Mouse (Mus musculus) kidney, embryonic 15.5 days (tissue): ENCODE data around the gene Ppil3. TPM values are rescaled to one million over a fixed set of nuclear protein-coding genes. Genes with fewer than 3 reads are reported as not detected.

Source experiments
- ATAC-seq: fragments of 200-750 bp; cut with Nextera tagmentation; replicated peaks from 2 replicates; pipeline ENCODE4 v1.8.0; 2017; ENCODE audit warnings: moderate TSS enrichment; ENCODE audit not compliant: low FRiP score
- H3K27ac ChIP-seq: fragments of 300-500 bp; sonication (generic); 2 replicates; pipeline ENCODE4 v1.5.1; 2015; ENCODE audit warnings: mild to moderate bottlenecking, inconsistent platforms
- H3K27me3 ChIP-seq: fragments of 300-500 bp; sonication (generic); 2 replicates; pipeline ENCODE4 v1.6.1; 2015; ENCODE audit warnings: inconsistent platforms
- H3K36me3 ChIP-seq: fragments of 300-500 bp; sonication (generic); 2 replicates; pipeline ENCODE4 v1.6.1; 2015; ENCODE audit warnings: inconsistent platforms
- H3K4me1 ChIP-seq: fragments of 300-500 bp; sonication (generic); 2 replicates; pipeline ENCODE4 v1.6.1; 2015; ENCODE audit warnings: inconsistent platforms
- H3K4me2 ChIP-seq: fragments of 300-500 bp; sonication (generic); 2 replicates; pipeline ENCODE4 v1.6.1; 2015; ENCODE audit warnings: moderate library complexity, mild to moderate bottlenecking, inconsistent platforms
- H3K4me3 ChIP-seq: fragments of 300-500 bp; sonication (generic); replicated peaks from 2 replicates; pipeline ENCODE4 v1.5.1; 2015; ENCODE audit warnings: mild to moderate bottlenecking, inconsistent platforms
- H3K9ac ChIP-seq: fragments of 300-500 bp; sonication (generic); 2 replicates; pipeline ENCODE4 v1.6.1; 2015; ENCODE audit warnings: mild to moderate bottlenecking, inconsistent platforms
- H3K9me3 ChIP-seq: fragments of 300-500 bp; sonication (generic); replicated peaks from 2 replicates; pipeline ENCODE4 v1.6.1; 2016; ENCODE audit warnings: inconsistent platforms
- WGBS: fragments of 180-500 bp; shearing (Covaris S2); methylation state at CpG from one replicate; pipeline ENCODE4 v1.1.7; 2015; ENCODE audit warnings: mixed read lengths; 5-methylcytosine and 5-hydroxymethylcytosine counted together
- polyA plus RNA-seq: library from polyadenylated mRNA; unstranded; fragments of >200 nt; fragmentation: Nextera tagmentation; extraction: Ambion mirVana; gene quantifications from 2 replicates; pipeline ENCODE4 v1.2.1, GENCODE M21; 2015

Gene Ppil3
- polyA plus RNA-seq = 52.0 and 58.5 TPM in 2 replicates

DNA sequence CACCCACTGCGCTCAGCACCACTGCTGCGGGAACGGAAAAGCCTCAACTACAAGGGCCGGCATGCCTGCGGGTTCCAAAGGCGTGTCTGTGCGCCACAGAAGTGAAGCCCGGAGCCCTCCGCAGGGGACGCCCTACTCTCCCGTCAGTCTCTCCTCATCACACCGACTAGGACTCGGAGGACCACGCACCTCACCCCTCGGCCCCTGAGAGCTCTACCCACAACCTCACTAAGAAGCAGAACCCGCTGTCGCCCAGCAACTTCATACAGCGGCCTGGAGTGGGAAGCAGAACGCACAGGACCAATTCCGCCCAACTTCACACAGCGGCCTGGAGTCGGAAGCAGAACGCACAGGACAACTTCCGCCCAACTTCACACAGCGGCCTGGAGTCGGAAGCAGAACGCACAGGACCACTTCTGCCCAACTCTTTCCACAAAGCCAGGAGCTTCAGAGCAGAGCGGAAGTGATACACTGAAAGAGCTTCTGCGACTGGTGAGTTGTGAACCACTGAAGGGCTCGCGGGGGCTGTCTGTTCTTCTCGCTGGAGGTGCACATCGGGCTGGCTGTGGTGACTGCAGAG, at the start of gene Ppil3, which contains the start of gene Nif3l1:
Gene Ppil3 (minus strand): TSS at position 344 of the 580 bp plus-strand sequence.
Gene Nif3l1 (plus strand): TSS at position 9 of the 580 bp plus-strand sequence.
- Histone ChIP-seq H3K36me3 (peaks cover 46% of the 10 kb centered on the region), H3K27ac (peak within 1 kb of the TSS; percentile 94), H3K4me2 (peak within 1 kb of the TSS; percentile 75), H3K4me1 (peaks cover 26% of the 10 kb centered on the region), H3K9ac (peak within 1 kb of the TSS; percentile 72), H3K4me3 (peak within 1 kb of the TSS; percentile 62), H3K9me3 (no peaks in the 10 kb centered on the region), H3K27me3 (no peaks in the 10 kb centered on the region)
- ATAC-seq = peak; percentile 97
- 0% methylated on average over 33 of the region's 33 CpGs for WGBS

DNA sequence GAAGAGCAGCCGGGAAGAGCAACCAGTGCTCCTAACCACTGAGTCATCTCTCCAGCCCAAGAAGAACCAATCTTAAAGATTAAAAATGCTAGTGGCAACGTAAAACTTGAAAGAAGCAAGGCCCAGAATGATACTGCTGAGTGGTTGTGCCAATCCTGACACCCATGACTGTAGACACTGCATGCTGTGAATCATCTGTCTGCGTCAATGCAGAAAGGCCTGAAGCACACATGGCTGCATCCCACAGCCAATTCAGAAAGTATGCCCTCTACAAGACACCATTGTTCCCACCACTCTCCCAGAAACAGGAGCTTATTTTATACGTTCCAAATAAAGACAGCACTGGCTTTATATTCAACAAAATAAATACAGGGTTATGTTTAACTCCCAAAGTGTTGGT, 37.4 kb upstream of the Ppil3 start:
- Histone ChIP-seq H3K27me3 (no peaks in the 10 kb centered on the region), H3K4me3 (no peak overlapping the region), H3K4me2 (no peak overlapping the region), H3K4me1 (no peaks in the 10 kb centered on the region), H3K36me3 (peaks cover 82% of the 10 kb centered on the region), H3K9ac (no peak overlapping the region), H3K27ac (no peak overlapping the region), H3K9me3 (no peaks in the 10 kb centered on the region)
- 94% methylated on average over 4 of the region's 4 CpGs for WGBS
- ATAC-seq = no peak

DNA sequence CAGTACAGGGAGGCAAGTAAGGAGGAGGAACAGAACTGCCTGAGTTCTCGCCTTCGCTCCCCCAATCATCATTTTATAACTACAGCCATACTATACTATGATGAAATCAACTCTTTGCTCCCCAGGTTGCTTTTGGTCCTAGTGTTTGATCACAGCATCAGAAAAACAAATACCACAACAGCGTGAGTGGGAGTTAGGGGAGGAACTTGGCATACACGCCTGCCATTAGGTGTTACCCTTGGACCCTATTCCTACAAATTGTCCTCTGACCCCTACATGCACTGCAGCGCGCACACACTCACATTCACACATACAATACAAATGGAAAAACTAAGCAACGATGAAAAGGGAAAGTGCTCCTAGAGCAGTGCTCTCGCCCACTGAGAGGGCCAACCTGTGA, 30.4 kb upstream of the Ppil3 start:
- 93% methylated on average over 8 of the region's 8 CpGs for WGBS
- Histone ChIP-seq H3K4me3 (no peak overlapping the region), H3K9ac (no peak overlapping the region), H3K4me2 (no peak overlapping the region), H3K9me3 (no peaks in the 10 kb centered on the region), H3K27ac (no peak overlapping the region), H3K36me3 (peaks cover 89% of the 10 kb centered on the region), H3K27me3 (no peaks in the 10 kb centered on the region), H3K4me1 (no peaks in the 10 kb centered on the region)
- ATAC-seq = no peak

DNA sequence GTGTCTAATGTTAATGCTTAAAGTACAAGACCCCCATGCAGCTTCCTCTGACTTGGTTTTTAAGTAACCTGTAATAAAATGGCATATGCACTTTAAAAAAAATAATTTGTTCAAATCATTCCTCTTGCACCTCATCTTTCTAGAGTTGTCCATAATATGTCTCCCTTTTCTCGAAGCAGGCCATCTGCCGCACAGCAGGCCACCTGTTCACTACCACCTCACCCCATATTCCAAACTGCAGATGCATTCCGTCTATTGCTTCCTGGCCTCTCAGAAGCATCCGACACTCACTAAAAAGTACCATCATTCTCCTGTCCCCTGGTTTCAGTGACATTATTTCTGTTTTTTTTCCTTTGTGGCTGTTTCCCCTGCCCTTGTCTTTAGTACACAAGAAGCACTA, 20.3 kb upstream of the Ppil3 start:
- Histone ChIP-seq H3K27me3 (no peaks in the 10 kb centered on the region), H3K4me1 (no peaks in the 10 kb centered on the region), H3K9me3 (no peaks in the 10 kb centered on the region), H3K27ac (no peak overlapping the region), H3K9ac (no peak overlapping the region), H3K4me3 (no peak overlapping the region), H3K4me2 (no peak overlapping the region), H3K36me3 (peaks cover 86% of the 10 kb centered on the region)
- no peak for ATAC-seq
- WGBS = 97% methylated on average over 4 of the region's 4 CpGs

DNA sequence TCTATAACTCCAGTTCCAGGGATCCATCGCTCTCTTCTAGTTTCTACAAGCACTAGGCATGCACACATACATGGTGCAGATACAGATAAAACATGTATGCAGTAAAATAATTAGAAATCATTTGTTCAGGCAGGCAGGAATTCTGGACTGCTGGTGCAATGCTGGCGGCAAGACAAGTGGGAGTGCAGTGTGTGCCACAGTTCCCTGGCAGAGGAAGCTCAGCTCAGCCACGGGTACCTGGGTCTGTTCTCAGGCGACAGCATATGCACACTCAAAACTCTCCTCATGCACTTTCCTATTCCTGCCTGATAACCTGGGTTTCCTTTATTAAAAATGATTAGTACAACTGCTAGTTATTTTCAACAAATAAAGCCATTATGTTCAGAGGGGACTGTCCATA, 19.8 kb upstream of the Ppil3 start:
- Histone ChIP-seq H3K4me1 (no peaks in the 10 kb centered on the region), H3K4me2 (no peak overlapping the region), H3K36me3 (peaks cover 86% of the 10 kb centered on the region), H3K9me3 (no peaks in the 10 kb centered on the region), H3K27me3 (no peaks in the 10 kb centered on the region), H3K27ac (no peak overlapping the region), H3K4me3 (no peak overlapping the region), H3K9ac (no peak overlapping the region)
- no peak for ATAC-seq
- 92% methylated on average over 4 of the region's 4 CpGs for WGBS

DNA sequence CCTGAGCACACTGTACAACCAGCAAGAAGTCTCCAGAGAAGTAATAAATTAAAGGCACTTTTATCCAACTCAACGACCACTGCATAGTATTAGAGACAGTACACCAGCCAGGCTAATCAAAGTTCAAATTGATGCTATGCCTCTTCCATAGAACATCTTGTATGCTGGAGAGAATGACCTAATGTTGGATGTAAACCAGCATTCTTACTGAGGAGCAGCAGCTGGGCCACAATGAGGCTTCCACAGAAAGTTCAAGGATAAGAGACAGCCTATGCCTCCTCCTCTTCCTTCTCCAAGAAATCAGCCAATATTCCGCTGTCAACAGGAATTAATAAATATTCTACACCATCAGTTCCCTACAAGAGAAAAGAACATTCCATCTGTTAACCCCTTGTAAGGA, 18.6 kb upstream of the Ppil3 start:
- no peak overlapping the region for H3K4me2 ChIP-seq
- H3K36me3 ChIP-seq = peaks cover 86% of the 10 kb centered on the region
- H3K4me3 ChIP-seq = no peak overlapping the region
- no peak overlapping the region for H3K27ac ChIP-seq
- H3K9ac ChIP-seq = no peak overlapping the region
- no peaks in the 10 kb centered on the region for H3K4me1 ChIP-seq
- no peaks in the 10 kb centered on the region for H3K27me3 ChIP-seq
- no peak for ATAC-seq
- WGBS = 63% methylated on average over 2 of the region's 2 CpGs
- H3K9me3 ChIP-seq = no peaks in the 10 kb centered on the region

DNA sequence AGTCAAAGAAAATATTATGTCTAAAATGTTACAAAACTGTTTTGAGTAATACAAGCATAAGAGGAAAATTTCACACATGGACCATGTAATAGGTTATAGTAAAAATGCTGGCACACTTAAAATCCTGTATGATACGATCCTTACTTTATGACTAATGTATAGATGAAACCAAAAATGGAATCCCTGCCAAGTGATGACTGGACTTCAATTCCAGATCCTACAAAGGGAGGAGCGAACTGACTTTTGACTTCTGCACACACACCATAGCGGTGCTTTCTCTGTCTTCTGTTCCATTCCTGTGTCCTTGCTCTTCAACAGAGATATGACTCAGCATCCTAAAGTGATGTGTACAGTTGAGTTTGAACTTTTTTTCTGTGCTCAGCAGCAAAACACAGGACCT, 15.3 kb upstream of the Ppil3 start:
- WGBS = 95% methylated on average over 3 of the region's 3 CpGs
- Histone ChIP-seq H3K9ac (no peak overlapping the region), H3K9me3 (no peaks in the 10 kb centered on the region), H3K36me3 (peaks cover 100% of the 10 kb centered on the region), H3K4me2 (no peak overlapping the region), H3K27ac (no peak overlapping the region), H3K27me3 (no peaks in the 10 kb centered on the region), H3K4me3 (no peak overlapping the region), H3K4me1 (no peaks in the 10 kb centered on the region)
- ATAC-seq = no peak

DNA sequence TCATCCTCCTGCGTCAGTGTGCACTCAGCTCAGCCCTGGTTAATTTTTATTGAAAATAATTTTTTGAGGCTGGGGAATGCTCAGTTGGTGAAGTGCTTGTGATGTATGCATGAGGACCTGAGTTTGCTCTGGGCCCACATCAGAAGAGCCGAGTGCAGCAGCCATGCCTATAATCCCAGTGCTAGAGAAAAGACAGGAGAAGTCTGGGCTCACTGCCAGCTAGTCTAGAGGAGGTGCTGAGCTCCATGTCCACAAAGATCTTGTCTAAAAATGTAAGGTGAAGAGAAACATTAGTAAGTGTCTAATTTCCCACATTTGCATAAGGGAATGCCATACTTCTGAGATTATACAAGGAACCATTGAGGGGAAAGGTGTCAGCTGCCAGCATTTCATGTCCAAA, 13.6 kb upstream of the Ppil3 start:
- no peak for ATAC-seq
- Histone ChIP-seq H3K4me2 (no peak overlapping the region), H3K9ac (no peak overlapping the region), H3K36me3 (peaks cover 100% of the 10 kb centered on the region), H3K27ac (no peak overlapping the region), H3K4me3 (no peak overlapping the region), H3K4me1 (no peaks in the 10 kb centered on the region), H3K27me3 (no peaks in the 10 kb centered on the region), H3K9me3 (no peaks in the 10 kb centered on the region)
- WGBS = 82% methylated on average over 2 of the region's 2 CpGs

DNA sequence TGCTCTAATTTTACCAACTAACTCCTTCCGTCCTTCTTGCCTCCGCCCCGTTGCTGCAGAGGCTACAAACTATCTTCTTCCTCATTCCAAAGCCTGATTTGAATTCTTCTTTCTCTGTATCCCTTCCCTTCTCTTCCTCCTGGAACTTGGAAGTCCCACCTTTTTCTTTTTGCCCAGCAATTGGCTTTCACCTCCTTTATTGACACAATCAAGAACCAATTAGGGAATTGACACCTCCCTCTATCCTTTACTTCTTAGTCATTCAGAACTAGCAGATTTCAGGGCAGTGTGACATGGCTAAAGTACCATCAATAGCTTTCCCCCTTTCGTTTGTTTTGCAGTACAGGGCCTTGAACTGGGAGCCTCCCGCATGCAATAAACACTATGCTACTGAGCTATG, 12.9 kb upstream of the Ppil3 start:
- Histone ChIP-seq H3K27me3 (no peaks in the 10 kb centered on the region), H3K4me2 (no peak overlapping the region), H3K36me3 (peaks cover 100% of the 10 kb centered on the region), H3K9me3 (no peaks in the 10 kb centered on the region), H3K9ac (no peak overlapping the region), H3K4me3 (no peak overlapping the region), H3K4me1 (no peaks in the 10 kb centered on the region), H3K27ac (no peak overlapping the region)
- no peak for ATAC-seq
- WGBS = 75% methylated on average over 5 of the region's 5 CpGs

DNA sequence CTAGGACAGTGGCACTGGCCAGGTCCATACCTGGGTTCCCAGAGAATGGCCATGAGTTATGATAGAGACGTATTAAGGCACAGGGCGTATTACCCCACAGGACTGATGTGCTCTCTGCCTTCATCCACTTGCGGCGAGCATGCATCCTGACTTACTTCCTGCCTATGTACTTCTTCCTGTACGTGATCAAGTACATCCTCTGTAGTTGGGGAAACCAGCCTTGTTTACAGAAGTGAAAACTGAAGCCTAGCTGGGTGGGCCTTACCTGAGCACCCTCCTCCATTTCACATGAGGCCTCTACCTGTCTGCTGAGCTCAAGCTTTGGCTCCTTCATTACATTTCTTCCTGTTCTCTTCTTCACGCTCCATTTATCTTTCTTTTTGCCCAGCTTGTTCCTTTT, 9.0 kb upstream of the Ppil3 start:
- Histone ChIP-seq H3K9ac (no peak overlapping the region), H3K4me2 (no peak overlapping the region), H3K27me3 (no peaks in the 10 kb centered on the region)

DNA sequence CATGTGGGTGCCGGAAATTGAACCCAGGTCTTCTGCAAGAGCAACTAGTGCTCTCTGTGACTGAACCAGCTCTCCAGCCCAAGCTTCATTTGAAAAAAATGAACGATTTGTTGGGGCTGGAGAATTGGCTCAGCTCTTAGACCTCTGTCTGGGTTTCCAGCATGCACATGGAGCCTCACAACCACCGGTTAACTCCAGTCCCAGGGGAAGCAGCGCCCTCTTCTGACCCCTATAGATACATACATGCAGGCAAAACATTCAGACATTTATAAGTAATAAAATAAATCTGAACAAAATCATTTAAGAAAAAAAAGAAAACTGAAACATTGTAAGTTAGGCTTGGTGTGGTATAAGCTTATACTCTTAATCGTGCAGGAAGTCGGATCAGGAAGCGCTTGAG, 3.1 kb upstream of the Ppil3 start:
- H3K9ac ChIP-seq = no peak overlapping the region
- peaks cover 52% of the 10 kb centered on the region for H3K36me3 ChIP-seq
- WGBS = 83% methylated on average over 7 of the region's 7 CpGs
- ATAC-seq = no peak
- peaks cover 26% of the 10 kb centered on the region for H3K4me1 ChIP-seq
- H3K4me2 ChIP-seq = no peak overlapping the region
- H3K27me3 ChIP-seq = no peaks in the 10 kb centered on the region
- H3K4me3 ChIP-seq = no peak overlapping the region
- no peak overlapping the region for H3K27ac ChIP-seq
- no peaks in the 10 kb centered on the region for H3K9me3 ChIP-seq

More for the DNA sequence above, 9.0 kb upstream of the Ppil3 start:
- Histone ChIP-seq H3K36me3 (peaks cover 94% of the 10 kb centered on the region), H3K9me3 (no peaks in the 10 kb centered on the region), H3K4me3 (no peak overlapping the region), H3K27ac (no peak overlapping the region), H3K4me1 (no peaks in the 10 kb centered on the region)
- no peak for ATAC-seq
- 83% methylated on average over 6 of the region's 6 CpGs for WGBS

DNA sequence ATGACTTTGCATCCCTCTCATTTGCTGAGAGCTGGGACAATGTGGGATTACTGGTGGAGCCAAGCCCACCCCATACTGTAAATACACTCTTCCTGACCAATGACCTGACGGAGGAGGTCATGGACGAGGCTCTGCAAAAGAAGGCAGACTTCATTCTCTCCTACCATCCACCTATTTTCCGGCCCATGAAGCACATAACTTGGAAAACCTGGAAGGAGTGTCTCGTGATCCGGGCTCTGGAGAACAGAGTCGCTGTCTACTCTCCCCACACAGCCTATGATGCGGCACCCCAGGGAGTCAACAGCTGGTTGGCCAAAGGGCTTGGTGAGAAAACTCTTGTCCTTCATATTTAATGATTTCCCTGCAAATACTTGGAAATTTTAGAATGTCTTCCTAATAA, 2.5 kb upstream of the Ppil3 start:
- 78% methylated on average over 7 of the region's 7 CpGs for WGBS
- Histone ChIP-seq H3K36me3 (peaks cover 46% of the 10 kb centered on the region), H3K4me2 (no peak overlapping the region), H3K27me3 (no peaks in the 10 kb centered on the region), H3K4me1 (peaks cover 26% of the 10 kb centered on the region), H3K9ac (no peak overlapping the region), H3K4me3 (no peak overlapping the region), H3K9me3 (no peaks in the 10 kb centered on the region), H3K27ac (no peak overlapping the region)
- no peak for ATAC-seq

DNA sequence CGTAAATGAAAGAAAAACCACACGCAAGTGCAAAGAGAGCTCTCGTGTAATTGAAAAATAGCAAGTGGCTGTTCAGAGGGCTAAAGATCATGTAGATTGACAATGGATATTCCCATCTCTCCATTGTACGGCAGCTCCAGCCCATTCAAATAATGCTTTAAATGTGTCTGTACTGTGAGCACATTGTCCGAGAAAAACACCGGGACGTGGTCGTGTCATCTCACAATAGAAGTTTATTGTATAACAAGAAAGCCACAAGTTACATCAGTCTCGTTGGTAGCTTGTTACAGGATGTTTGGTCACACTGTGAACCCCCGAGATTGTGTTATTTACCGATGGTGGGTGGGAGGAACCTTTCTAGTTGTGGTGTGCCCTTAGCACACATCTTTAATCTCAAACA, 575 bp upstream of the Ppil3 start:
- Histone ChIP-seq H3K27ac (peak overlapping the region; percentile 94), H3K4me1 (peaks cover 26% of the 10 kb centered on the region), H3K4me3 (peak overlapping the region; percentile 62), H3K9me3 (no peaks in the 10 kb centered on the region), H3K9ac (peak overlapping the region; percentile 72), H3K4me2 (peak overlapping the region; percentile 75), H3K27me3 (no peaks in the 10 kb centered on the region), H3K36me3 (peaks cover 46% of the 10 kb centered on the region)
- no peak for ATAC-seq
- 6% methylated on average over 11 of the region's 11 CpGs for WGBS
